Mouse (Mus musculus): ENCODE results near the gene Glrx5. TPM values are rescaled to one million over a fixed set of nuclear protein-coding genes. Genes with fewer than 3 reads are reported as not detected.

The Glrx5 gene
- polyA plus RNA-seq, 1 experiment from 2014 or later, result 186 TPM

- TF ChIP-seq CTCF (IDR thresholded peaks at IDR 0.05; ENCODE audit: low read depth), result no peak
- DNase-seq (no peak), ATAC-seq (ENCODE audit: insufficient read depth) (no peak)
- Histone ChIP-seq H3K27me3 (ENCODE audit: insufficient read depth, low read length) (no peaks in the 10 kb centered on the region), H3K4me2 (no peak overlapping the region), H3K27ac (ENCODE audit: low read depth) (no peak overlapping the region), H3K9ac (no peak overlapping the region), H3K4me1 (ENCODE audit: insufficient read depth) (no peaks in the 10 kb centered on the region), H3K4me3 (ENCODE audit: low read depth, low read length) (no peak overlapping the region), H3K9me3 (ENCODE audit: low read depth, low read length) (no peaks in the 10 kb centered on the region), H3K36me3 (ENCODE audit: insufficient read depth) (no peaks in the 10 kb centered on the region)
- WGBS, result 93% methylated on average over 15 of the region's 15 CpGs
These were observed 21.6 kb downstream of the Glrx5 start for GRCm38 (mm10) chr12:105054041-105054440.

GRCm38 (mm10) chr12:105055308-105055707 is 22.8 kb downstream of the Glrx5 start:
- ATAC-seq (ENCODE audit: insufficient read depth), result no peak
- Histone ChIP-seq H3K36me3 (ENCODE audit: insufficient read depth) (no peaks in the 10 kb centered on the region), H3K27ac (ENCODE audit: low read depth) (no peak overlapping the region), H3K4me2 (no peak overlapping the region), H3K4me3 (ENCODE audit: low read depth, low read length) (no peak overlapping the region), H3K27me3 (ENCODE audit: insufficient read depth, low read length) (no peaks in the 10 kb centered on the region), H3K4me1 (ENCODE audit: insufficient read depth) (no peaks in the 10 kb centered on the region), H3K9me3 (ENCODE audit: low read depth, low read length) (no peaks in the 10 kb centered on the region), H3K9ac (no peak overlapping the region)
- WGBS, result 80% methylated on average over 6 of the region's 6 CpGs
- no peak for DNase-seq
- TF ChIP-seq CTCF (IDR thresholded peaks at IDR 0.05; ENCODE audit: low read depth), result no peak

GRCm38 (mm10) chr12:105060006-105060405 is 27.5 kb downstream of the Glrx5 start:
- no peak for ATAC-seq (ENCODE audit: insufficient read depth)

GRCm38 (mm10) chr12:105063201-105064134 is 31.0 kb downstream of the Glrx5 start:
- DNase-seq (peak; percentile 21), ATAC-seq (ENCODE audit: insufficient read depth) (no peak)
- peak; percentile 21; the same call in 1 of the 2 replicates for TF ChIP-seq CTCF (IDR thresholded peaks at IDR 0.05; ENCODE audit: low read depth)
- no peak overlapping the region for H3K9ac ChIP-seq
- no peak overlapping the region for H3K27ac ChIP-seq (ENCODE audit: low read depth)
- H3K9me3 ChIP-seq (ENCODE audit: low read depth, low read length), result no peaks in the 10 kb centered on the region
- no peaks in the 10 kb centered on the region for H3K36me3 ChIP-seq (ENCODE audit: insufficient read depth)
- no peak overlapping the region for H3K4me3 ChIP-seq (ENCODE audit: low read depth, low read length)
- H3K27me3 ChIP-seq (ENCODE audit: insufficient read depth, low read length), result no peaks in the 10 kb centered on the region
- H3K4me2 ChIP-seq, result no peak overlapping the region
- no peaks in the 10 kb centered on the region for H3K4me1 ChIP-seq (ENCODE audit: insufficient read depth)
- WGBS, result 48% methylated on average over 28 of the region's 28 CpGs

More at GRCm38 (mm10) chr12:105060006-105060405, 27.5 kb downstream of the Glrx5 start:
- H3K4me1 ChIP-seq (ENCODE audit: insufficient read depth), result no peaks in the 10 kb centered on the region
- no peak overlapping the region for H3K4me3 ChIP-seq (ENCODE audit: low read depth, low read length)
- H3K9ac ChIP-seq, result no peak overlapping the region
- no peaks in the 10 kb centered on the region for H3K27me3 ChIP-seq (ENCODE audit: insufficient read depth, low read length)
- TF ChIP-seq CTCF (IDR thresholded peaks at IDR 0.05; ENCODE audit: low read depth), result no peak
- DNase-seq, result no peak
- WGBS, result 71% methylated on average over 2 of the region's 2 CpGs
- H3K36me3 ChIP-seq (ENCODE audit: insufficient read depth), result no peaks in the 10 kb centered on the region
- H3K27ac ChIP-seq (ENCODE audit: low read depth), result no peak overlapping the region
- H3K9me3 ChIP-seq (ENCODE audit: low read depth, low read length), result no peaks in the 10 kb centered on the region
- H3K4me2 ChIP-seq, result no peak overlapping the region

GRCm38 (mm10) chr12:105064168-105064567 is 31.7 kb downstream of the Glrx5 start:
- H3K4me2 ChIP-seq, result no peak overlapping the region
- no peaks in the 10 kb centered on the region for H3K9me3 ChIP-seq (ENCODE audit: low read depth, low read length)
- H3K36me3 ChIP-seq (ENCODE audit: insufficient read depth), result no peaks in the 10 kb centered on the region
- no peak overlapping the region for H3K4me3 ChIP-seq (ENCODE audit: low read depth, low read length)
- no peaks in the 10 kb centered on the region for H3K4me1 ChIP-seq (ENCODE audit: insufficient read depth)
- H3K27me3 ChIP-seq (ENCODE audit: insufficient read depth, low read length), result no peaks in the 10 kb centered on the region
- DNase-seq (no peak), ATAC-seq (ENCODE audit: insufficient read depth) (no peak)
- H3K27ac ChIP-seq (ENCODE audit: low read depth), result no peak overlapping the region
- WGBS, result 73% methylated on average over 4 of the region's 4 CpGs
- TF ChIP-seq CTCF (IDR thresholded peaks at IDR 0.05; ENCODE audit: low read depth), result no peak
- H3K9ac ChIP-seq, result no peak overlapping the region

GRCm38 (mm10) chr12:105065119-105065518 is 32.6 kb downstream of the Glrx5 start:
- ATAC-seq (ENCODE audit: insufficient read depth) (no peak), DNase-seq (no peak)
- 78% methylated on average over 7 of the region's 7 CpGs for WGBS
- Histone ChIP-seq H3K27ac (ENCODE audit: low read depth) (no peak overlapping the region), H3K27me3 (ENCODE audit: insufficient read depth, low read length) (no peaks in the 10 kb centered on the region), H3K36me3 (ENCODE audit: insufficient read depth) (no peaks in the 10 kb centered on the region), H3K9me3 (ENCODE audit: low read depth, low read length) (no peaks in the 10 kb centered on the region), H3K4me2 (no peak overlapping the region), H3K4me1 (ENCODE audit: insufficient read depth) (no peaks in the 10 kb centered on the region), H3K9ac (no peak overlapping the region), H3K4me3 (ENCODE audit: low read depth, low read length) (no peak overlapping the region)
- TF ChIP-seq CTCF (IDR thresholded peaks at IDR 0.05; ENCODE audit: low read depth), result no peak

- H3K27me3 ChIP-seq (ENCODE audit: insufficient read depth, low read length), result no peaks in the 10 kb centered on the region
- no peaks in the 10 kb centered on the region for H3K9me3 ChIP-seq (ENCODE audit: low read depth, low read length)
- no peaks in the 10 kb centered on the region for H3K4me1 ChIP-seq (ENCODE audit: insufficient read depth)
- no peak overlapping the region for H3K4me2 ChIP-seq
- no peak overlapping the region for H3K4me3 ChIP-seq (ENCODE audit: low read depth, low read length)
- WGBS, result 52% methylated on average over 10 of the region's 10 CpGs
- ATAC-seq (ENCODE audit: insufficient read depth), result no peak
- no peak overlapping the region for H3K27ac ChIP-seq (ENCODE audit: low read depth)
- no peak for DNase-seq
- no peak overlapping the region for H3K9ac ChIP-seq
- no peaks in the 10 kb centered on the region for H3K36me3 ChIP-seq (ENCODE audit: insufficient read depth)
- no peak for TF ChIP-seq CTCF (IDR thresholded peaks at IDR 0.05; ENCODE audit: low read depth)
These were observed 34.0 kb downstream of the Glrx5 start for GRCm38 (mm10) chr12:105066523-105066922.
